Mouse (Mus musculus): Measurements from ENCODE around the gene Hspb9.
A peak's percentile ranks its signal among the peaks of the same experiment; 100 is the strongest.

Hspb9 gene

GRCm38 (mm10) chr11:100713735-100714533 is at the start of gene Hspb9:
Gene Hspb9 (plus strand): TSS chr11:100713850.
- DNase-seq (ENCODE audit: extremely low read depth, insufficient read length, low spot score): no peak

- no peak for DNase-seq (ENCODE audit: extremely low read depth, insufficient read length, low spot score)
Measured at GRCm38 (mm10) chr11:100671049-100671448, 42.6 kb upstream of the Hspb9 start.

GRCm38 (mm10) chr11:100671956-100672355 is 41.7 kb upstream of the Hspb9 start:
- DNase-seq (ENCODE audit: extremely low read depth, insufficient read length, low spot score): no peak

- no peak for DNase-seq (ENCODE audit: extremely low read depth, insufficient read length, low spot score)
Measured at GRCm38 (mm10) chr11:100673169-100673568, 40.5 kb upstream of the Hspb9 start.

GRCm38 (mm10) chr11:100677810-100678209 is 35.8 kb upstream of the Hspb9 start:
- DNase-seq (ENCODE audit: extremely low read depth, insufficient read length, low spot score): no peak

- no peak for DNase-seq (ENCODE audit: extremely low read depth, insufficient read length, low spot score)
Measured at GRCm38 (mm10) chr11:100681826-100682225, 31.8 kb upstream of the Hspb9 start.

GRCm38 (mm10) chr11:100682526-100682925 is 31.1 kb upstream of the Hspb9 start:
- no peak for DNase-seq (ENCODE audit: extremely low read depth, insufficient read length, low spot score)

GRCm38 (mm10) chr11:100684084-100684483 is 29.6 kb upstream of the Hspb9 start:
- DNase-seq (ENCODE audit: extremely low read depth, insufficient read length, low spot score): no peak

GRCm38 (mm10) chr11:100685371-100685770 is 28.3 kb upstream of the Hspb9 start:
- no peak for DNase-seq (ENCODE audit: extremely low read depth, insufficient read length, low spot score)

- no peak for DNase-seq (ENCODE audit: extremely low read depth, insufficient read length, low spot score)
Measured at GRCm38 (mm10) chr11:100687265-100687664, 26.4 kb upstream of the Hspb9 start.

GRCm38 (mm10) chr11:100688443-100688842 is 25.2 kb upstream of the Hspb9 start:
- DNase-seq (ENCODE audit: extremely low read depth, insufficient read length, low spot score): no peak

- no peak for DNase-seq (ENCODE audit: extremely low read depth, insufficient read length, low spot score)
Measured at GRCm38 (mm10) chr11:100690389-100690788, 23.3 kb upstream of the Hspb9 start.

GRCm38 (mm10) chr11:100692164-100692616 is 21.5 kb upstream of the Hspb9 start, which contains the start of gene Zfp385c:
Gene Zfp385c (minus strand): TSS chr11:100692455.
- no peak for DNase-seq (ENCODE audit: extremely low read depth, insufficient read length, low spot score)

GRCm38 (mm10) chr11:100693154-100693553 is 20.5 kb upstream of the Hspb9 start:
- no peak for DNase-seq (ENCODE audit: extremely low read depth, insufficient read length, low spot score)

GRCm38 (mm10) chr11:100694926-100695325 is 18.7 kb upstream of the Hspb9 start:
- no peak for DNase-seq (ENCODE audit: extremely low read depth, insufficient read length, low spot score)

- no peak for DNase-seq (ENCODE audit: extremely low read depth, insufficient read length, low spot score)
Measured at GRCm38 (mm10) chr11:100697921-100698320, 15.7 kb upstream of the Hspb9 start.

GRCm38 (mm10) chr11:100700710-100701109 is 12.9 kb upstream of the Hspb9 start:
- no peak for DNase-seq (ENCODE audit: extremely low read depth, insufficient read length, low spot score)

- DNase-seq (ENCODE audit: extremely low read depth, insufficient read length, low spot score): no peak
Measured at GRCm38 (mm10) chr11:100701301-100701700, 12.3 kb upstream of the Hspb9 start.

- peak; percentile 71 for DNase-seq (ENCODE audit: extremely low read depth, insufficient read length, low spot score)
Measured at GRCm38 (mm10) chr11:100702081-100702851, 11.4 kb upstream of the Hspb9 start.

GRCm38 (mm10) chr11:100702906-100703305 is 10.7 kb upstream of the Hspb9 start:
- no peak for DNase-seq (ENCODE audit: extremely low read depth, insufficient read length, low spot score)

- no peak for DNase-seq (ENCODE audit: extremely low read depth, insufficient read length, low spot score)
Measured at GRCm38 (mm10) chr11:100703366-100703765, 10.3 kb upstream of the Hspb9 start.

Measured in 3134 (cell line).